Mouse (Mus musculus) megakaryocyte, embryonic 14.5 days (primary cell): Measurements from ENCODE around the gene St7.

Experiments used
- FLI1 ChIP-seq: IDR thresholded peaks from 2 replicates; pipeline ENCODE4 v1.6.1; 2012; ENCODE audit warnings: low read length, inconsistent platforms, mixed read lengths
- GATA1 ChIP-seq: IDR thresholded peaks from 3 replicates; pipeline ENCODE4 v1.6.1; 2012; ENCODE audit warnings: mixed read lengths, low read length, inconsistent platforms, borderline replicate concordance

GRCm38 (mm10) chr6:17764660-17764998 is 71.9 kb downstream of the St7 start:
- TF ChIP-seq FLI1 (no peak), GATA1 (no peak)
